Comparison of ENCODE assay signal across 8 mouse cellular contexts in the genomic region with DNA sequence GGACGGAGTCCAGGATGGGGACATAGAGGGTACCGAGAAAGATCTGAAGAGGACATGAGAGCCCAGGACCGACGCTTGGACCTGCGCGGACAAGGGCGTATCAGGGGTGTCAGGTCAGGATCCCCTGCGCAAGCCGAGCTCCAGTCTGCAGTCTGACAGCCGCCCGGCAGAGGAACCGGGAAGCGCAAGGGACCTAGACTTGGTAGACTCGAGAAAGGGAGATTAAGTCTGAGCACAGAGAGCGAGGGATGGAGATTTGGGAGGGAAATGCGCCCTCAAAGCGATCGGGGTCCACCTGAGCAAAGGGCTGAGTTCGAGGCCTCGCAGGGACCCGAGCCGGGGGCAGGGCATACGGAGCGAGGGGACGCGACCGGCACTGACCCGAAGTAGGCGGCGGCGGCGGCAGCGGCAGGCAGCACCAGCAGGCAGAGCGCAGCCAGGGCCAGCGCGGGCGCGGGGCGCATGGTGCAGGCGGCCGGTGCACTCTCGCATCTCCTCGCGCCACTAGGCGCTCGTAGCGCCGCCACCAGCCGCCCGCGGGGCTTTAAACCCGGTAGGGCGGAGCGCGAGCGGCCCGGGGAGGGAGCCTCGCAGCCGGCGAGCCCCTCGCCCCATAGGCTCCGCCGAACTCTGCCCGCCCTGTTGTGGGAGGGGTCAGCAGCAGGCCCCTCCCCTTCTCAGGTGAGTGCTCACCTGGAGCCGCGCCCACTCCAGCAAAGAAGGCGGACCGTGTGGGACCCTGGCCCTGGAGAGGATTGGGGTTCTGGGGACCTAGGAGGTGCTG. TPM values are rescaled to one million over a fixed set of nuclear protein-coding genes. Genes with fewer than 3 reads are reported as not detected.
DNase-seq lines count a peak whose midpoint lies in the region; ATAC-seq and TF ChIP-seq lines count a peak whose summit lies in the region.

A gene (minus strand): TSS at position 516 of the 784 bp plus-strand sequence.

- 4% methylated on average over 68 of the region's 68 CpGs for WGBS in spleen, adult 2 months
- WGBS in embryonic facial prominence, embryonic 11.5 days: under 1% methylated on average over 62 of the region's 68 CpGs
- WGBS in intestine, embryonic 15.5 days: under 1% methylated on average over 54 of the region's 68 CpGs
- 1% methylated on average over 68 of the region's 68 CpGs for WGBS in liver, embryonic 15.5 days (ENCODE audit: insufficient replicate concordance)

- no peaks in the 10 kb centered on the region for H3K36me3 ChIP-seq in spleen, adult 2 months (ENCODE audit: control insufficient read depth, insufficient read depth, low read length)
- H3K36me3 ChIP-seq in embryonic facial prominence, embryonic 11.5 days (replicated peaks; ENCODE audit: control insufficient read depth, insufficient read depth, low read depth, low read length): no peaks in the 10 kb centered on the region
- no peaks in the 10 kb centered on the region for H3K36me3 ChIP-seq in intestine, embryonic 15.5 days
- no peaks in the 10 kb centered on the region for H3K36me3 ChIP-seq in liver, embryonic 15.5 days (replicated peaks)

- TF ChIP-seq CTCF in spleen, adult 2 months (IDR thresholded peaks at IDR 0.05; ENCODE audit: extremely low read depth, insufficient read depth, insufficient read length, insufficient replicate concordance): no peak

- H3K4me3 ChIP-seq in spleen, adult 2 months (ENCODE audit: extremely low read depth, insufficient read depth, insufficient read length): peak within 1 kb of the TSS; percentile 25; the same call in 1 of the 2 replicates
- H3K4me3 ChIP-seq in embryonic facial prominence, embryonic 11.5 days (ENCODE audit: low read depth, low read length): peak within 1 kb of the TSS; percentile 38
- H3K4me3 ChIP-seq in intestine, embryonic 15.5 days (replicated peaks): peak within 1 kb of the TSS; percentile 47
- H3K4me3 ChIP-seq in liver, embryonic 15.5 days (replicated peaks): peak within 1 kb of the TSS; percentile 40

- no peak for TF ChIP-seq POLR2A in spleen, adult 2 months (IDR thresholded peaks at IDR 0.05; ENCODE audit: low read depth, low read length)

- DNase-seq in spleen, adult 2 months (ENCODE audit: low read depth in 1 of 2, low spot score in 2 of 2): no peak
- no peak for DNase-seq in spleen, postnatal 10 days (ENCODE audit: low spot score in 2 of 2)
- peak; percentile 64 for DNase-seq in embryonic facial prominence, embryonic 11.5 days (ENCODE audit: low spot score)
- peak; percentile 60 for DNase-seq in retina, postnatal 1 day
- no peak for DNase-seq in layer of hippocampus, adult 9-10 months (ENCODE audit: low spot score)
- DNase-seq in frontal cortex, postnatal 14 days (ENCODE audit: low spot score in 2 of 2): no peak

- H3K27me3 ChIP-seq in spleen, adult 2 months (ENCODE audit: control insufficient read depth, insufficient read depth, low read length): peaks cover 7% of the 10 kb centered on the region; the same call in 1 of the 2 replicates
- H3K27me3 ChIP-seq in embryonic facial prominence, embryonic 11.5 days (ENCODE audit: control insufficient read depth, insufficient read depth, low read length): peaks cover 41% of the 10 kb centered on the region
- peaks cover 53% of the 10 kb centered on the region for H3K27me3 ChIP-seq in intestine, embryonic 15.5 days (replicated peaks)
- H3K27me3 ChIP-seq in liver, embryonic 15.5 days: peaks cover 79% of the 10 kb centered on the region

- no peaks in the 10 kb centered on the region; the same call in 1 of the 2 replicates for H3K4me1 ChIP-seq in spleen, adult 2 months (ENCODE audit: control insufficient read depth, insufficient read depth, insufficient read length)
- no peaks in the 10 kb centered on the region for H3K4me1 ChIP-seq in embryonic facial prominence, embryonic 11.5 days (ENCODE audit: control insufficient read depth, insufficient read depth, low read length)
- H3K4me1 ChIP-seq in intestine, embryonic 15.5 days (replicated peaks): peaks cover 11% of the 10 kb centered on the region
- H3K4me1 ChIP-seq in liver, embryonic 15.5 days (replicated peaks): peaks cover 13% of the 10 kb centered on the region; the same call in 1 of the 2 replicates

- no peak within 1 kb of the TSS for H3K27ac ChIP-seq in spleen, adult 2 months (ENCODE audit: insufficient read depth, low read length)
- no peak within 1 kb of the TSS for H3K27ac ChIP-seq in embryonic facial prominence, embryonic 11.5 days (replicated peaks; ENCODE audit: low read depth, low read length)
- no peak within 1 kb of the TSS for H3K27ac ChIP-seq in intestine, embryonic 15.5 days
- no peak within 1 kb of the TSS for H3K27ac ChIP-seq in liver, embryonic 15.5 days (replicated peaks)

- peak; percentile 66; the same call in 1 of the 2 replicates for ATAC-seq in embryonic facial prominence, embryonic 11.5 days (replicated peaks; ENCODE audit: insufficient number of reproducible peaks, low FRiP score, low TSS enrichment, low read depth)
- peak; percentile 95 for ATAC-seq in intestine, embryonic 15.5 days
- no peak for ATAC-seq in liver, embryonic 15.5 days (ENCODE audit: insufficient read depth)

- peak within 1 kb of the TSS; percentile 77 for H3K4me2 ChIP-seq in embryonic facial prominence, embryonic 11.5 days (ENCODE audit: low read depth, low read length)
- H3K4me2 ChIP-seq in intestine, embryonic 15.5 days (replicated peaks): peak within 1 kb of the TSS; percentile 96
- H3K4me2 ChIP-seq in liver, embryonic 15.5 days: peak within 1 kb of the TSS; percentile 60

- 0 out of 2 replicates have a peak within 1 kb of the TSS, but pooled peaks have one; percentile 18 for H3K9ac ChIP-seq in embryonic facial prominence, embryonic 11.5 days (replicated peaks; ENCODE audit: low read length)
- H3K9ac ChIP-seq in intestine, embryonic 15.5 days: peak within 1 kb of the TSS; percentile 42
- no peak within 1 kb of the TSS for H3K9ac ChIP-seq in liver, embryonic 15.5 days

- no peaks in the 10 kb centered on the region for H3K9me3 ChIP-seq in embryonic facial prominence, embryonic 11.5 days (replicated peaks; ENCODE audit: control insufficient read depth, low read length)
- H3K9me3 ChIP-seq in intestine, embryonic 15.5 days: no peaks in the 10 kb centered on the region
- no peaks in the 10 kb centered on the region for H3K9me3 ChIP-seq in liver, embryonic 15.5 days (replicated peaks)

RNA-seq across cellular contexts. Expression of the gene that starts here (rescaled TPM):
- polyA plus RNA-seq in spleen, adult 2 months (2012; rRNA removed): 0.16 and 0.18 TPM in 2 replicates
- polyA plus RNA-seq in embryonic facial prominence, embryonic 11.5 days (2014; fragmentation: Nextera tagmentation; extraction: Ambion mirVana): 2.1 and 3.9 TPM in 2 replicates
- polyA plus RNA-seq in intestine, embryonic 15.5 days (2015; fragmentation: Nextera tagmentation; extraction: Ambion mirVana): 0.04 and 0.08 TPM in 2 replicates
- polyA plus RNA-seq in liver, embryonic 15.5 days (2015; fragmentation: Nextera tagmentation; extraction: Ambion mirVana): 0.05 and 0.06 TPM in 2 replicates

Comparison
In these comparisons a context has a peak if more than half of its experiments do, and no peak if none do; other contexts are left out.
1. Peak in ATAC-seq, H3K4me3 ChIP-seq, H3K9ac ChIP-seq and H3K4me2 ChIP-seq in intestine, embryonic 15.5 days; RNA of the gene not detected or under 1 TPM.
2. DNase-seq: peak in embryonic facial prominence, embryonic 11.5 days (single experiment) and retina, postnatal 1 day (single experiment); none in spleen, adult 2 months (0 of 2), spleen, postnatal 10 days (0 of 2), layer of hippocampus, adult 9-10 months (single experiment) and frontal cortex, postnatal 14 days (0 of 2).
3. Peak in every context shown above with its lines, with median percentiles within 50 percentile points of each other: H3K4me3 ChIP-seq and H3K4me2 ChIP-seq.